Mouse (Mus musculus): Measurements from ENCODE around the gene Sgms2. TPM values are rescaled to one million over a fixed set of nuclear protein-coding genes. Genes with fewer than 3 reads are reported as not detected.

Gene Sgms2
- polyA plus RNA-seq, 1 experiment from 2014 or later: 4.6 TPM

DNA sequence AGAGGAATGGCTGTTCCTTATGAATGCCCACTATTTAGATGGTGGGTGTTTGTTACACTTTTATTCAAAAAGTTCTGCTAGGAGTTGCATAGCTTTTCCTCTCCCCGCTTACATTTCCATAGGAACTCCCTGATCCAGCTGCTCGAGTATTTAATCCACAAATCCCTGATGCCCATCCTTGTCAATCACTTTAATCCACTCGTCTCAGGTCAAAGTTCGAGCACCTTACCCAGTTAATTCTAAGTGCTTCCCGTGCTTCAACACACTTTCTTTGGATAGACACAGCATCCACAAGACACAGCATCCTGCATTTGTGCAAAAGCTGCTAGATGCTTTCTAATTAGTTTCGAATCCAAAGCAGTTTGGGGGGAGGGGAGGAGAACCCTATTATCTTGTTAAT is 220.8 kb downstream of the Sgms2 start:
- DNase-seq (ENCODE audit: low spot score) (no peak), ATAC-seq (ENCODE audit: low FRiP score) (no peak)
- H3K36me3 ChIP-seq (replicated peaks; ENCODE audit: control insufficient read depth, insufficient read depth): no peaks in the 10 kb centered on the region
- 41% methylated on average over 6 of the region's 6 CpGs for WGBS
- no peaks in the 10 kb centered on the region for H3K27me3 ChIP-seq (ENCODE audit: control insufficient read depth, insufficient read depth, low read length)
- H3K9ac ChIP-seq: no peak overlapping the region
- no peak overlapping the region for H3K4me2 ChIP-seq (replicated peaks)
- no peaks in the 10 kb centered on the region for H3K9me3 ChIP-seq (ENCODE audit: control insufficient read depth, low read length)
- H3K4me1 ChIP-seq (replicated peaks; ENCODE audit: control insufficient read depth, insufficient read depth, low read length): peaks cover 5% of the 10 kb centered on the region
- no peak overlapping the region for H3K27ac ChIP-seq
- no peak overlapping the region for H3K4me3 ChIP-seq (replicated peaks; ENCODE audit: low read length)

Other genes with a start within 250 kb of the Sgms2 start
- 26.6 and 27.6 TPM in 2 replicates for gene Hadh, start 219.3 kb downstream of the Sgms2 start, polyA plus RNA-seq (2014; fragmentation: Nextera tagmentation; extraction: Ambion mirVana)
- gene Cyp2u1, start 188.2 kb downstream of the Sgms2 start, polyA plus RNA-seq (2014; fragmentation: Nextera tagmentation; extraction: Ambion mirVana): 8.6 and 9.6 TPM in 2 replicates
- gene Papss1, start 73.4 kb upstream of the Sgms2 start, polyA plus RNA-seq (2014; fragmentation: Nextera tagmentation; extraction: Ambion mirVana): 130 and 145 TPM in 2 replicates